Mouse (Mus musculus) monocyte, adult 5-6 weeks (primary cell): ENCODE data around the gene Atp1b1. TPM values are rescaled to one million over a fixed set of nuclear protein-coding genes. Genes with fewer than 3 reads are reported as not detected.

Source experiments
- ATAC-seq: fragments of 153-309, 156-312 bp; replicated peaks from 2 replicates; pipeline ENCODE4 v1.8.0; 2017; ENCODE audit warnings: mild to moderate bottlenecking; ENCODE audit not compliant: low TSS enrichment, insufficient number of reproducible peaks, severe bottlenecking, poor library complexity, low FRiP score
- total RNA-seq: library from RNA; stranded (forward); fragments of 200-1000, 200-491, 200-594 nt; gene quantifications from 3 replicates; pipeline ENCODE4 v1.2.3, GENCODE M21; 2017

Gene Atp1b1
- total RNA-seq, 1 experiment from 2014 or later: 47.2 TPM

DNA sequence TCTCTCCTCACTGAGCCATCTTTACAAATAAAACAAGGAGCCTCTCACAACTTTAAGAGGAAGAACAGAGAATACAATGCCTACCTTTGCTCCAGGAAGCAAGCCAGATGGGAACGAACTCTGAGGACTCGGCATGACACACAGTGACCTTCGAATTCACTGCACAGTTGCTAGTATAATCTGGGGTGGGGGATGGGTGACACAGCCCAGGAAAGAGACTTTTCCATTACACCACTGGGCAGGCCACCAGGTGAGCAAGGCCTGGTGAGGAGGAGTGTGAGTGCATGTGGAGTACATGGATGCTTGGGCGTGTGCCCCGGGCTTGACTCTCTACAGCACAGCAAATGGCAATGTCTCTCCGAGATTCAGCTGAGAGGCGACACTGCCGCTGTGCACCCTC is 8.5 kb downstream of the Atp1b1 start:
- no peak for ATAC-seq

- no peak for ATAC-seq
Observed at GRCm38 (mm10) chr1:164447521-164447920, 10.6 kb downstream of the Atp1b1 start.

GRCm38 (mm10) chr1:164446535-164446934 is 11.6 kb downstream of the Atp1b1 start:
- no peak for ATAC-seq

GRCm38 (mm10) chr1:164445620-164446162 is 12.5 kb downstream of the Atp1b1 start:
- ATAC-seq: no peak

- no peak for ATAC-seq
Observed at GRCm38 (mm10) chr1:164441408-164441974, 16.7 kb downstream of the Atp1b1 start.

GRCm38 (mm10) chr1:164440708-164441407 is 17.3 kb downstream of the Atp1b1 start:
- no peak for ATAC-seq

GRCm38 (mm10) chr1:164440230-164440629 is 17.9 kb downstream of the Atp1b1 start:
- ATAC-seq: peak; percentile 59; the same call in 1 of the 2 replicates

- no peak for ATAC-seq
Observed at GRCm38 (mm10) chr1:164436749-164437148, 21.4 kb downstream of the Atp1b1 start.

- no peak for ATAC-seq
Observed at GRCm38 (mm10) chr1:164434049-164434448, 24.1 kb downstream of the Atp1b1 start.

- no peak for ATAC-seq
Observed at GRCm38 (mm10) chr1:164432649-164433048, 25.5 kb downstream of the Atp1b1 start.

GRCm38 (mm10) chr1:164428644-164429043 is 29.5 kb downstream of the Atp1b1 start:
- no peak for ATAC-seq

GRCm38 (mm10) chr1:164427777-164428176 is 30.4 kb downstream of the Atp1b1 start:
- ATAC-seq: no peak

DNA sequence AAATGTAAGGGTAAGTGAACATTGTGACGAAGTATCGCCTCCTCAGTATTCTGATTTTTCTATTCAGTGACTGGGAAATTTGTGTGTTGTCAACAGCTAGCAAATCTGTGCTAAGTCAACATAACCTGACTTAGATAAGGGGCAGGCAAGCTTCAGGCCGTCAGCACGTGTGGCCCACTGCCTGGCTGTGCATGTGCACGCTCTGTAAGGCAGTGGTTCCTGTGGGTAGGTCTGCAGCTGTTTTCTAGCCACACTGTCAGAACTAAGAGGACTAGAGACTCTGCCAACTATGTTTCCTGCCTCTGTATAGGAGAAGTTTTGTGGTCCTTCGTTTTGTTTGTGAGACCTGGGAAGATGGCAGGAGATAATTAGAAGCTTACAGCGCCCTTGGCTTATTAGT is 31.9 kb downstream of the Atp1b1 start:
- ATAC-seq: no peak

- ATAC-seq: no peak
Observed at GRCm38 (mm10) chr1:164420623-164421354, 37.4 kb downstream of the Atp1b1 start.

GRCm38 (mm10) chr1:164419401-164419800 is 38.8 kb downstream of the Atp1b1 start:
- no peak for ATAC-seq

DNA sequence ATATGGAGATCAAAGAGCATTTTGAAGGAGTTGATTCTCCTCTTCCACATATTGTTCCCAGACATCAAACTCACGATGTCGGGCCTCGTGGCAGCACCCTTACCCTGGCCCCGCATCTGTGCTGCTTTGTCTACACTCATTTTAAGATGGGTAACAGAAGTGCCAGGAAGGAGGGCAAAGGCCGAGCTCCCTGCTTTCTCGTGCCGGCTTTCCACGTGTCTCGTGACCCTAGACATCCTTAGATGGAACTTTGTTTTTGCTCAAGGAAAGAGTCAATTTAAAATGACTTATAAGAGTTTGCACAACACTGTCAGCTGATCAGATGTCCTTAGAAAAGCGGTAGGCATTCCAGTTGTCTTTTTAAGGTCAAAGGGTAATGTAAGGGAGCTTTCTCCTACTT is 39.8 kb downstream of the Atp1b1 start:
- ATAC-seq: no peak

DNA sequence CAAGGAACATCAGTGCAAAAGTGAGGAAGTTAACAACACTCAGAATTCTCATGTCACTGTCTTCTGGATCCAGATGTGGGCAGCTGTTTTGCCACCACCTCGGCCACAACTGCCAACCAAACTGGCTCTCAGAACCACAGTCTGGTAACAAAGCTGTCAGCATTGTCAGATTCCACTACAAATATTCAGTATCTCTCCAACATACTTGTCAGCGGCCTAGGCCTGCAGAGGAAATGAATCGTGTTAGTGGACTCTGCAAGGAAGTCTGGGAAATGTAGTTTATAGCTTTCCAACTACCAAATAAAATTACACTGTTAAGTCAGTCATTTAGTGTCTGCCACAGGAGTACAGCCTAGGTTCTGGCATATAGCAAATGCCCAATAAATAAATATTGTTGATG is 40.6 kb downstream of the Atp1b1 start:
- no peak for ATAC-seq

GRCm38 (mm10) chr1:164416692-164417394 is 41.3 kb downstream of the Atp1b1 start:
- no peak for ATAC-seq

- ATAC-seq: no peak
Observed at GRCm38 (mm10) chr1:164415347-164415751, 42.8 kb downstream of the Atp1b1 start.
